Mouse (Mus musculus) ovary, postnatal 36 days (tissue): ENCODE measurements around the gene Sppl2a.
"Not testable (repeated sequence)": the region's sequence is repeated elsewhere in the genome, so short reads cannot be mapped to it uniquely, and the experiment has no call there.

Experiments
- DNase-seq: peaks from one replicate; pipeline ENCODE4 v3.0.0; 2022; ENCODE audit warnings: low spot score, mixed read lengths

Gene Sppl2a

DNA sequence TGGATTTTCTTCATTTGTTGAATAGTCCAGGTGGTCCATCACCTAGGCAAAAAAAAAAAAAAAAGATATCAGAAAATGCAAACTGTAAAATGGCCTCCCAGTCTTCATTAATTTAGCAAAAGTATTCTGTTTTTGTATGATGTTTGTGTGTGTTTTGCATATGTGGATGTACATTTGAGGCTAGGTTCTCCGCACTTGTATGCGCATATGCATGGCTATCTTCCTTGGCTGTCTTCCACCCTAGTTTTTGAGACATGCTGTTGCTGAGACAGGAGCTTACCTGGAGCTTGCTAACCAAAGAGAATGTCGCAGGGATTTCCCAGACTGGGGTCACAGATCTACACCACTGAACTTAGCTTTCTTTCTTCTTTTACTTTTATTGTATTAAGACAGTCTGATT is 38.8 kb downstream of the Sppl2a start:
- no peak for DNase-seq

DNA sequence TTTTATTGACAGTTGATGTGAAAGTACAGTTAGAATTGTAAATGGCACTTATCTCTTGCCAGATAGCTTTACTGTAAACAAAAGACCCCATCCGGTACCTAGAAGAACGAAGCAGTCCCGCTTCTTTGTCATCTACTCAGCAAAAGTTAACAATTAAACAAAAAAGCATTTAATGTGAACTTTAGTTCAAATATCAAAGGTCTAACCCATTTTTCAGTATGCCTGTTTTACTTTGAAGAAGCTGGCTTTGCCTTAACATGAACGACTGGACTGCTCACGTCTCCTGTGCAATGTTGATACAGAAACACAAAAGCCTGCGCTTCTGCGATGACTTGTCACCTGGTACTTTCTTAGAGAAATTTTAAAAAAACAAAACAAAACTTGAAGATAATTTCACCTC is 40.7 kb downstream of the Sppl2a start:
- DNase-seq: no peak

GRCm38 (mm10) chr2:126891743-126892142 is 41.3 kb downstream of the Sppl2a start:
- no peak for DNase-seq

DNA sequence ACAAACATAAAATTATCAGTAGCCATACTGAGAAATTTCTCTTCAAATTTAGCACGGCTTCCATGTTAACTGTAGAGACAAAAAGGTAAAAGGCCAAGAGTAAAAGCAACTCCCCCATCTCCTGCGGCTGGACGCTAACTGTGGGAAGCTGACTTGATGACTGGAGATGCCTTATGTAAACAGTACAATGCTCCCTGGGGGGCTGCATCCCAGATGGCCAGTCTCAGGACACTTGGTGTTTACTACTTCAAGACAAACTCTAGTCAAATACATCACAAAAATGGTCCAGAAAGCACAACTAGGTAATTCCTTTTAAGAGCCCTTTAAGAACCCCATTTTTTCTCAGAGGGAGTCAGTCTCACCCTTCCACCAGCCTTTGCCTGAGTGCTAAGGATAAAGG is 45.9 kb downstream of the Sppl2a start:
- DNase-seq: no peak

GRCm38 (mm10) chr2:126885871-126886270 is 47.2 kb downstream of the Sppl2a start:
- DNase-seq: no peak

DNA sequence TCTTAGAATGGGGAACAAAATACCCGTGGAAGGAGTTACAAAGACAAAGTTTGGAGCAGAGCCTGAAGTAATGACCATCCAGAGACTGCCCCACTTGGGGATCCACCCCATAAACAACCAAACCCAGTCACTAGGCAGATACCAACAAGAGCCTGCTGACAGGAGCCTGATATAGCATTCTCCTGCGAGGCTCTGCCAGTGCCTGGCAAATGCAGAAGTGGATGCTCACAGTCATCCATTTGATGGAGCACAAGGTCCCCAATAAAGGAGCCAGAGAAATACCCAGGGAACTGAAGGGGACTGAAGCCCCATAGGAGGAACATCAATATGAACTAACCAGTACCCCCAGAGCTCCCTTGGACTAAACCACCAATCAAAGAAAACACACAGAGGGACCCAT is 50.3 kb downstream of the Sppl2a start:
- DNase-seq: not testable (repeated sequence)

- no peak for DNase-seq
These were observed 55.0 kb downstream of the Sppl2a start for GRCm38 (mm10) chr2:126877991-126878390.

GRCm38 (mm10) chr2:126875871-126876796 is 56.9 kb downstream of the Sppl2a start, which contains the start of gene Trpm7:
TSS of gene Trpm7 (minus strand) at chr2:126876230.
- peak; percentile 92 for DNase-seq

GRCm38 (mm10) chr2:126875516-126875835 is 57.6 kb downstream of the Sppl2a start:
- peak; percentile 38 for DNase-seq

DNA sequence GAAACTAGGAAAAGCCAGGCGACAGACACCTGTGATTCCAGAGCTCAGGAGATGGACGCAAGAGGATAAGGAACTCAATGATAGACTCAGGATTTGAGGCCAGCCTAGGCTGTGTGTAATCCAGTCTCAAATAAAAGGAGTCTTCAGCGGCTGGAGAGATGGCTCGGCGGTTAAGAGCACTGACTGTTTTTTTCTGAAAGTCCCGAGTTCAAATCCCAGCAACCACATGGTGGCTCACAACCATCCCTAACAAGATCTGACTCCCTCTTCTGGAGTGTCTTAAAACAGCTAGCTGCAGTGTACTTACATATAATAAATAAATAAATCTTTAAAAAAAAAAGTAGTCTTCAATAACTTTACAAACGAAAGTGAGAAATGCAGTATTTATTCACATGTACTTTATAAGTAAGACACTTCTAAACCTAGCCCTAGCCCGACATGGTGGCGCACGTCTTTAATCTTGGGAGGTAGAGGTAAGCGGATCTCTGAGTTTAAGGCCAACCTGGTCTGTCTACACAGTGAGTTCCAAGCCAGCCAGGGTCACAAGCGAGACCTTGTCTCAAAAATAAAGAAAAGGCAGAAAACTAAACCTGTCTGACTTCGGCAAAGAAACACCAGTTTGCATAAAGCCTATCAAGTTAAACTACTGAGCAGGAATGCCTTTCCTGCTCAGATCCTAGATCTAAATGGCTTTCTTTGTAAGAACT is 58.1 kb downstream of the Sppl2a start:
- no peak for DNase-seq

GRCm38 (mm10) chr2:126866301-126866700 is 66.7 kb downstream of the Sppl2a start:
- no peak for DNase-seq

- no peak for DNase-seq
These were observed 67.4 kb downstream of the Sppl2a start for GRCm38 (mm10) chr2:126865501-126866199.

GRCm38 (mm10) chr2:126865026-126865425 is 68.0 kb downstream of the Sppl2a start:
- DNase-seq: no peak

- DNase-seq: no peak
These were observed 88.3 kb downstream of the Sppl2a start for GRCm38 (mm10) chr2:126844751-126845150.
